Mouse (Mus musculus): ENCODE results near the gene Trib3. TPM values are rescaled to one million over a fixed set of nuclear protein-coding genes. Genes with fewer than 3 reads are reported as not detected.

Trib3 gene
- 1.5 and 3.1 TPM in 2 replicates for polyA plus RNA-seq (2012; rRNA removed)

GRCm38 (mm10) chr2:152343329-152344213, at the start of gene Trib3:
Trib3 (minus strand) TSS chr2:152344032.

GRCm38 (mm10) chr2:152376345-152376741, 32.5 kb upstream of the Trib3 start, which contains the start of gene Nrsn2:
Nrsn2 (minus strand) TSS chr2:152376638.

GRCm38 (mm10) chr2:152332101-152332825, 11.6 kb downstream of the Trib3 start, which contains the start of gene Rbck1:
Rbck1 (minus strand) TSS chr2:152332653.

GRCm38 (mm10) chr2:152293727-152294475, 49.9 kb downstream of the Trib3 start, which contains the start of gene Tbc1d20:
Tbc1d20 (plus strand) TSS chr2:152293828.

Other genes starting within 250 kb of the Trib3 start
- gene Srxn1, start 238.5 kb downstream of the Trib3 start, polyA plus RNA-seq (2012; rRNA removed), result 58.1 and 84.4 TPM in 2 replicates
- 2.0 and 7.4 TPM in 2 replicates for gene Tcf15, start 200.5 kb downstream of the Trib3 start, polyA plus RNA-seq (2012; rRNA removed)
- gene Csnk2a1, start 117.2 kb downstream of the Trib3 start, polyA plus RNA-seq (2012; rRNA removed), result 3.2 and 4.5 TPM in 2 replicates
- gene Tbc1d20, start 50.2 kb downstream of the Trib3 start, polyA plus RNA-seq (2012; rRNA removed), result 19.8 and 22.3 TPM in 2 replicates
- 89.9 and 100 TPM in 2 replicates for gene Rbck1, start 11.4 kb downstream of the Trib3 start, polyA plus RNA-seq (2012; rRNA removed)
- gene Nrsn2, start 32.6 kb upstream of the Trib3 start, polyA plus RNA-seq (2012; rRNA removed), result 0.22 and 0.56 TPM in 2 replicates
- 3.7 and 4.3 TPM in 2 replicates for gene Sox12, start 54.0 kb upstream of the Trib3 start, polyA plus RNA-seq (2012; rRNA removed)
- gene Zcchc3, start 71.0 kb upstream of the Trib3 start, polyA plus RNA-seq (2012; rRNA removed), result 1.3 and 1.4 TPM in 2 replicates
- gene 6820408C15Rik, start 71.6 kb upstream of the Trib3 start, polyA plus RNA-seq (2012; rRNA removed), result 0.26 TPM in 1 of 2 replicates, not detected in the other
- 0.23 TPM in 1 of 2 replicates, not detected in the other for gene Defb23, start 120.6 kb upstream of the Trib3 start, polyA plus RNA-seq (2012; rRNA removed)
- gene Defb20, start 133.0 kb upstream of the Trib3 start, polyA plus RNA-seq (2012; rRNA removed), result 1.2 TPM in 1 of 2 replicates, not detected in the other
- 0.31 TPM in 1 of 2 replicates, not detected in the other for gene Defb22, start 146.1 kb upstream of the Trib3 start, polyA plus RNA-seq (2012; rRNA removed)
- not detected in 2 replicates for gene Defb26, start 167.7 kb upstream of the Trib3 start, polyA plus RNA-seq (2012; rRNA removed)
- 0.39 TPM in 1 of 2 replicates, not detected in the other for gene Defb28, start 174.2 kb upstream of the Trib3 start, polyA plus RNA-seq (2012; rRNA removed)
- gene Defb29, start 196.1 kb upstream of the Trib3 start, polyA plus RNA-seq (2012; rRNA removed), result not detected in 2 replicates
- gene Gm17416, start 225.3 kb upstream of the Trib3 start, polyA plus RNA-seq (2012; rRNA removed), result not detected in 2 replicates
- not detected in 2 replicates for gene Defb21, start 228.7 kb upstream of the Trib3 start, polyA plus RNA-seq (2012; rRNA removed)
- not detected in 2 replicates for gene Defb19, start 236.3 kb upstream of the Trib3 start, polyA plus RNA-seq (2012; rRNA removed)

Data from stomach, adult 2 months (tissue).